Mouse (Mus musculus): ENCODE results near the gene AL732309.1. TPM values are rescaled to one million over a fixed set of nuclear protein-coding genes. Genes with fewer than 3 reads are reported as not detected.

Gene AL732309.1
- polyA plus RNA-seq, 1 experiment from 2014 or later = 6.8 TPM

DNA sequence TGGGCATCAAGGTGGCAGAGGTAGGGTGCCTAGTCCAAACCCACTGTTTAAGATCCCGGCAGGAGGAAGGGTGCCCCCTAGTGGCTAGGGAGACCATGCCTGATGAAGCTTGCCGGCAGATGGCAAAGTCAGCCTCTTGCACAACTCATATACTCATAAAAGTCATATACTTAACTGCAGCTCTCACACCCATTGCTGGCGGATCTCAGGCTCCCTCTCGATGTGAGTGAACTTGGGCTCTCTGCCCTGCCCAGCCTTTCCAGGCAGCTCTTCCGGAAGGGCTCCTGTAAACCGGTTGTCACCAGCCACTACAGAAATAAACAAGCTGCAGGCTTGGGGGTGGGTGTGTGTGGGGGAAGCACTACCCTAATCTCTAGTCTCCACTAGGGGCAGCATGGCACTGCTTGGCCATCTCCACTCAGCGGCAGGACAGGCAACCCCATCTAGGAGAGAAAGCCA lies 18.2 kb downstream of the AL732309.1 start:
- under 1% methylated on average over 7 of the region's 7 CpGs for WGBS
- peaks cover 1% of the 10 kb centered on the region; the same call in 1 of the 2 replicates for H3K36me3 ChIP-seq (ENCODE audit: control insufficient read depth, insufficient read depth, low read length)
- peaks cover 13% of the 10 kb centered on the region for H3K4me1 ChIP-seq (replicated peaks; ENCODE audit: control insufficient read depth, insufficient read depth, low read length)
- peak overlapping the region; percentile 62 for H3K9ac ChIP-seq (ENCODE audit: low read depth, low read length)
- H3K27ac ChIP-seq (ENCODE audit: low read depth, low read length) = peak overlapping the region; percentile 36; the same call in 1 of the 2 replicates
- ATAC-seq (replicated peaks; ENCODE audit: low FRiP score) (peak; percentile 39), DNase-seq (ENCODE audit: low spot score) (peak; percentile 78)
- peak overlapping the region; percentile 39 for H3K4me3 ChIP-seq (ENCODE audit: low read depth, low read length)
- H3K4me2 ChIP-seq = peak overlapping the region; percentile 64
- H3K9me3 ChIP-seq (ENCODE audit: control insufficient read depth, low read length) = no peaks in the 10 kb centered on the region
- no peaks in the 10 kb centered on the region; the same call in 1 of the 2 replicates for H3K27me3 ChIP-seq (replicated peaks; ENCODE audit: control insufficient read depth, insufficient read depth, low read length)

DNA sequence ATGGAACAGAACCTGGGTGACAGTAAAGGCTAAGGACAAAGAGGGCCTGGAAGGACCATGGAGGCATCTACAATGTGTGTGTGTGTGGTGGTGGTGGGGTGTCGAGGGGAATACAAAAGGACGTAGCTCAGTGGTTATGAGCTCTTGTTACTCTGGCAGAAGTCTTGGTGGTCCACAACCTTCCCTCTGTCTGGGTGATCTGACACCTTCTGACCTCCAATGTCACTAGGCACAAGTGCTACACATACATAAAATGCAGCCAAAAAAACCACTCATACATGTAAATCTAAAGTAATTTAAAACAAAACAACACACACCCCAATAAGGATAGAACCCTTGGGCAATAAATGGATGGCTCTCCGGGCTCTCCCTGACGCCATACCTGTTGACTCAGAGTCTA lies 19.3 kb downstream of the AL732309.1 start:
- peaks cover 6% of the 10 kb centered on the region for H3K4me1 ChIP-seq (replicated peaks; ENCODE audit: control insufficient read depth, insufficient read depth, low read length)
- DNase-seq (ENCODE audit: low spot score) (no peak), ATAC-seq (replicated peaks; ENCODE audit: low FRiP score) (no peak)
- H3K9me3 ChIP-seq (ENCODE audit: control insufficient read depth, low read length) = no peaks in the 10 kb centered on the region
- no peak overlapping the region for H3K9ac ChIP-seq (ENCODE audit: low read depth, low read length)
- H3K27ac ChIP-seq (ENCODE audit: low read depth, low read length) = no peak overlapping the region
- peaks cover 5% of the 10 kb centered on the region; the same call in 1 of the 2 replicates for H3K36me3 ChIP-seq (ENCODE audit: control insufficient read depth, insufficient read depth, low read length)
- no peak overlapping the region for H3K4me2 ChIP-seq
- 93% methylated on average over 4 of the region's 4 CpGs for WGBS
- no peaks in the 10 kb centered on the region; the same call in 1 of the 2 replicates for H3K27me3 ChIP-seq (replicated peaks; ENCODE audit: control insufficient read depth, insufficient read depth, low read length)
- no peak overlapping the region for H3K4me3 ChIP-seq (ENCODE audit: low read depth, low read length)

DNA sequence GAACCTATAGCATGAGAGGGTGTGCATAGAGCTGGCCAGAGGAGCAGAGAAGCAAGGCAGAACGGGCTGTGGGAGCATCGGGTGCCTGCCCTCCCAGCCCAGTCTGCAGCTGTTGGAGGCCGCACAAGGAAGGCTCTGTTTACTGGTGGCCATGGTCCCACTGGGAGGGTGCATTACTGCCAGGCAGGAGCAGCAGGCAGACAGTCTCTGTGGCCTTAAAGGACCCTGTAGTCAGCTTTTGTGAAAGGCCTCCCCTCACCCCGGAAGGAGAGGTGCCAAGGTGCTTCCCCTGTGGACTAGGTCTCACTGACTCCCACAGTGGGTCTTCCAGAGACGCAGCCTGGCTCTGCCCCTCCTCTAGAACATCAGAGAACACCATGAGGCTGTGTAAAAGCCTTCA lies 19.8 kb downstream of the AL732309.1 start:
- Histone ChIP-seq H3K27me3 (replicated peaks; ENCODE audit: control insufficient read depth, insufficient read depth, low read length) (no peaks in the 10 kb centered on the region), H3K4me3 (ENCODE audit: low read depth, low read length) (no peak overlapping the region), H3K36me3 (ENCODE audit: control insufficient read depth, insufficient read depth, low read length) (peaks cover 5% of the 10 kb centered on the region; the same call in 1 of the 2 replicates), H3K9me3 (ENCODE audit: control insufficient read depth, low read length) (no peaks in the 10 kb centered on the region), H3K4me1 (replicated peaks; ENCODE audit: control insufficient read depth, insufficient read depth, low read length) (peaks cover 6% of the 10 kb centered on the region), H3K4me2 (no peak overlapping the region), H3K27ac (ENCODE audit: low read depth, low read length) (no peak overlapping the region), H3K9ac (ENCODE audit: low read depth, low read length) (no peak overlapping the region)
- 89% methylated on average over 5 of the region's 5 CpGs for WGBS
- DNase-seq (ENCODE audit: low spot score) (no peak), ATAC-seq (replicated peaks; ENCODE audit: low FRiP score) (no peak)

DNA sequence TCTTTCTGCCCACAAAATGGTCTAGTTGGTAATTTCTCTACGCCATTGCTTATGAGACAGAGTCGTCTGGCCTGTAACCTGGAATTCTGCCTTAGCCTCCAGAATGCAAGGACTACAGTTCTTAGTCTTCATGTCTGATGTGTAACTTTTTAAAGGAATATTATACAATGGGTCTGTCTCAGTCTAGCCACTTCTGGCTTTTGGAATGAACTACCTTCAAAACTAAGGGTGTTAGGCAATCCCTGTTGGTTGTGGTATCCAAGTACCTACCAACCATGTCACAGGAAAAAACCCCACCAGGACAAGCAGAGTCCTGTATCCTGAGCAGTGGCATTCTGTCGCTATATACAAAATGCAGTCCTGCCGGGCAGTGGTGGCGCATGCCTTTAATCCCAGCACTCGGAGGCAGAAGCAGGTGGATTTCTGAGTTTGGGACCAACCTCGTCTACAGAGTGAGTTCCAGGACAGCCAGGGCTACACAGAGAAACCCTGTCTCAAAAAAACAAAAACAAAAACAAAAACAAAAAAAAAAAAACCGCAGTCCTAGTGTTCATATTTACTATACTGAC lies 20.8 kb downstream of the AL732309.1 start:
- H3K9ac ChIP-seq (ENCODE audit: low read depth, low read length) = peak overlapping the region; percentile 74

DNA sequence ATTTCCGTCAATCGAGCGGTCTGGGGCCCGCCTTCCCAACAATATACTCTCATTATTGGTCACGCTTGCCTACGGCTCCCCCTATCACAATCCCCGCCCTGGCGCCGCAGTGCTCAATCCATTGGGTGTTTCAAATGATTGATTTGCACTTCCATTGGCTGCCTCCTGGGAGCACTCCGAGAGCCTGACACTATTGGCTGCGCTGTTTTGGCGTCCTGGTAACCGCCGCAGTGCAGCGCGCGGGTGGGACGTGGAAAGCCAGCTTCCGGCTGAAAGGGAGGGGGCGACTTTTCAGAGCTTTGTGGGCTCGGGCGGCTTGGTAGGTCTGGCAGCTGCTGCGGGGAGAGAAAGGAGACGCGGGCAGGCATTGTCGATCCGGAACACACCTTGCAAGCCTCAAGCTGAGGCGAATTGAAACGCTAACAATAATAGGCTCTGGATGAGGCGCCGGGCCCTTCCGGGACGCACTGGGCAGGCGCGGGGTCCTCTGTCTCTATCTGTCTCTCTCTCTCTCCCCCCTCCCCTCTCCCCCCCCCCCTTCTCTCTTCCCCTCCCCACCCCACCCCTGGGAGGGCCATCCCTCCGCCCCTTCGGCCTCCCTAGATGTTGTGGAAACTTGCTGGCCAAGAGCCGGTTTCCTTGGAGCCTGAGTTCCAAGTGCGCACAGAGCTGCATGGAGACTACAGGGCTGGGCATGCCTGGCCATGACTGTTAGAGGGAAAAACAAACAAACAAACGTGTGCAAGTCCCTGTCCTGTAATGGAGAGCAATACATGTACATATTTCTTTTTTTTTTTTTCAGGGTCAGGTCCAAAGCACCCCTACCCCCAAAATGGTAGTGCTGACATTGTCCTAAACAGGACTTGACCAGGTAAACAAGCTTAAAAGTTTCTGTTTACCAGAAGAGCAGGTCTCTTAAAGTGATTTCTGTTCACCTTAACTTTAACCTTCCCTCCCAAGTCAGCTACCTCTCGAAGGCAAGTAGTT lies 21.6 kb downstream of the AL732309.1 start:
- H3K4me2 ChIP-seq = peak overlapping the region; percentile 68
- DNase-seq (ENCODE audit: low spot score) (peak; percentile 96), ATAC-seq (replicated peaks; ENCODE audit: low FRiP score) (peak; percentile 91)
- H3K27ac ChIP-seq (ENCODE audit: low read depth, low read length) = peak overlapping the region; percentile 95
- 2% methylated on average over 40 of the region's 41 CpGs for WGBS
- peak overlapping the region; percentile 82 for H3K4me3 ChIP-seq (ENCODE audit: low read depth, low read length)
- H3K9ac ChIP-seq (ENCODE audit: low read depth, low read length) = peak overlapping the region; percentile 74
- H3K9me3 ChIP-seq (ENCODE audit: control insufficient read depth, low read length) = no peaks in the 10 kb centered on the region
- H3K36me3 ChIP-seq (ENCODE audit: control insufficient read depth, insufficient read depth, low read length) = peaks cover 9% of the 10 kb centered on the region
- no peaks in the 10 kb centered on the region for H3K27me3 ChIP-seq (replicated peaks; ENCODE audit: control insufficient read depth, insufficient read depth, low read length)
- H3K4me1 ChIP-seq (replicated peaks; ENCODE audit: control insufficient read depth, insufficient read depth, low read length) = peaks cover 6% of the 10 kb centered on the region

More for the DNA sequence above, 20.8 kb downstream of the AL732309.1 start:
- DNase-seq (ENCODE audit: low spot score) = no peak
- peaks cover 6% of the 10 kb centered on the region for H3K4me1 ChIP-seq (replicated peaks; ENCODE audit: control insufficient read depth, insufficient read depth, low read length)
- H3K4me2 ChIP-seq = peak overlapping the region; percentile 68
- WGBS = 77% methylated on average over 8 of the region's 8 CpGs
- peak overlapping the region; percentile 82 for H3K4me3 ChIP-seq (ENCODE audit: low read depth, low read length)
- H3K36me3 ChIP-seq (ENCODE audit: control insufficient read depth, insufficient read depth, low read length) = peaks cover 9% of the 10 kb centered on the region
- H3K9me3 ChIP-seq (ENCODE audit: control insufficient read depth, low read length) = no peaks in the 10 kb centered on the region
- ATAC-seq (replicated peaks; ENCODE audit: low FRiP score) = no peak
- peak overlapping the region; percentile 95 for H3K27ac ChIP-seq (ENCODE audit: low read depth, low read length)
- H3K27me3 ChIP-seq (replicated peaks; ENCODE audit: control insufficient read depth, insufficient read depth, low read length) = no peaks in the 10 kb centered on the region

DNA sequence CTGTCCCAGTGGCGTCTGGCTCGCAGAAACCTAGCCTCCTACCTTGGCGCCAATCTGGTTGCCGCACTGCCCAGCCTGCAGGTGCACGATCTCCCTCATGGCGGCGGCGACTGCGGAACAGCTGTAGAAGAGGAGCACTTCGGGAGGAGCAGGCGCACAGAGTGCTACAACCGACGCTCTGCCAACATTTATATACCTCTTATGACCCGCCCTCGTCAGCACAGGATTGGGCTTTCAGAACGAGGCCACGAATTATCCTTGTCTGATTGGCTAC lies 22.2 kb downstream of the AL732309.1 start, which contains the start of gene Tubb4b:
Tubb4b (minus strand) TSS at position 211 of the 274 bp plus-strand sequence.
- WGBS = 0% methylated on average over 17 of the region's 17 CpGs
- H3K4me3 ChIP-seq (ENCODE audit: low read depth, low read length) = peak within 1 kb of the TSS; percentile 82
- DNase-seq (ENCODE audit: low spot score) = no peak
- peak within 1 kb of the TSS; percentile 95 for H3K4me2 ChIP-seq
- no peak for ATAC-seq (replicated peaks; ENCODE audit: low FRiP score)
- peak within 1 kb of the TSS; percentile 88 for H3K9ac ChIP-seq (ENCODE audit: low read depth, low read length)
- H3K9me3 ChIP-seq (ENCODE audit: control insufficient read depth, low read length) = no peaks in the 10 kb centered on the region
- peaks cover 9% of the 10 kb centered on the region for H3K36me3 ChIP-seq (ENCODE audit: control insufficient read depth, insufficient read depth, low read length)
- peak within 1 kb of the TSS; percentile 98 for H3K27ac ChIP-seq (ENCODE audit: low read depth, low read length)
- H3K27me3 ChIP-seq (replicated peaks; ENCODE audit: control insufficient read depth, insufficient read depth, low read length) = no peaks in the 10 kb centered on the region
- H3K4me1 ChIP-seq (replicated peaks; ENCODE audit: control insufficient read depth, insufficient read depth, low read length) = peaks cover 6% of the 10 kb centered on the region

DNA sequence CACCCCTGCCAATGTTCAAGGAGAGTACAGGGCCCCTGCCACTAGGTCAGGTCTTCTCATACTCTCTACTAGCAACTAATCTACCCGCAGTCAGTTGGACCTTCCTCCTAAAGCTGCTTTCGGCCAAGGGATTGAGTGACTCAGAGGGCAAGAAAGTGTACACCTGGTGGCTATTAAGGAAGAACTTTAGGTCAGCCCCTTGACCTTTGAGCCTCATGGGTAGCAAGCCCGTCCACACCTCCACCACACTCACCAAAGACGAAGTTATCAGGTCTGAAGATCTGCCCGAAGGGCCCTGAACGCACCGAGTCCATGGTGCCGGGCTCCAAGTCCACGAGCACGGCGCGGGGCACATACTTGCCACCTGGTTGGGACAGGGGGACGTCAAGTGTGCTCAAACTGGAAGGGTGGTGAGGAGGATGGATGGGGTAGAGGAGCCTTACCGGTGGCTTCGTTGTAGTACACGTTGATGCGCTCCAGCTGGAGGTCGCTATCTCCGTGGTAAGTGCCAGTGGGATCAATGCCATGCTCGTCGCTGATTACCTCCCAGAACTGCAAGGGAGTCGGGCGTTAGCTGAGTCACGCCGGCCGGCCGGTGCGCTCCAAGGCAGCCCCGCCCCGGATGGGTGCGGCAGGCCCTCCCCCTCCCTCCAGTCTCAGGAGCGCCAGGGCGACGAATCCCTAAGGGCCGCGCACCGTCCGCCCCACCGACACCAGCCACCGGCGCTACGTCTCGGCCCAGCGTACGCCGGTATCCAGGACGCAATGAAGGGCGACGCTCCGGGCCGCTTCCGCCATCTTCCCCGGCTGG lies 22.8 kb downstream of the AL732309.1 start:
- Histone ChIP-seq H3K4me2 (peak overlapping the region; percentile 95), H3K27me3 (replicated peaks; ENCODE audit: control insufficient read depth, insufficient read depth, low read length) (no peaks in the 10 kb centered on the region), H3K9ac (ENCODE audit: low read depth, low read length) (peak overlapping the region; percentile 88), H3K9me3 (ENCODE audit: control insufficient read depth, low read length) (no peaks in the 10 kb centered on the region), H3K4me3 (ENCODE audit: low read depth, low read length) (peak overlapping the region; percentile 82), H3K27ac (ENCODE audit: low read depth, low read length) (peak overlapping the region; percentile 98), H3K36me3 (ENCODE audit: control insufficient read depth, insufficient read depth, low read length) (peaks cover 9% of the 10 kb centered on the region), H3K4me1 (replicated peaks; ENCODE audit: control insufficient read depth, insufficient read depth, low read length) (peaks cover 6% of the 10 kb centered on the region)
- WGBS = under 1% methylated on average over 53 of the region's 53 CpGs
- DNase-seq (ENCODE audit: low spot score) = peak; percentile 85
- peak; percentile 79 for ATAC-seq (replicated peaks; ENCODE audit: low FRiP score)

DNA sequence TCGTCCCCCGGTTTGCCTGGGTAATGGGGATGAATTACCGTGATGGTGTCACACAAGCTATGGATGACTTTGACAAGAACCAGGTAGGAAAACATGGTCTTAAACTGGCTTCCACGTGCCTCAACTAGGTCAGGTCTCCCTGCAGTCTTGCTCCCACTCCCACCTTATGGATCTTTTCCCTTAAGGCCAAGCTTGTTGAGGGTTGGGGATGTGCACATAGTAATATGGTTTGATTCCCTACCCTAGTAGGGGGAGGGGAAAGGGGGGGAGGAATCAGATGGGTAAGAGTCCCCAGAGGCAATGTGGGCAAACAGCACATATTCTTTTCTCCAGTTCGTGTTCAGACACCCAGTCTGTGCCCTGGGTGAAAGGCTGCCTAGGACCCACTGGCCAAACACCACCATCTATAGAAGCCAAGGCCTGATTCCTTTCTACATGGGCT lies 25.3 kb downstream of the AL732309.1 start:
- Histone ChIP-seq H3K36me3 (ENCODE audit: control insufficient read depth, insufficient read depth, low read length) (peaks cover 9% of the 10 kb centered on the region), H3K4me1 (replicated peaks; ENCODE audit: control insufficient read depth, insufficient read depth, low read length) (peaks cover 6% of the 10 kb centered on the region), H3K27ac (ENCODE audit: low read depth, low read length) (no peak overlapping the region), H3K27me3 (replicated peaks; ENCODE audit: control insufficient read depth, insufficient read depth, low read length) (no peaks in the 10 kb centered on the region), H3K9me3 (ENCODE audit: control insufficient read depth, low read length) (no peaks in the 10 kb centered on the region), H3K9ac (ENCODE audit: low read depth, low read length) (no peak overlapping the region), H3K4me3 (ENCODE audit: low read depth, low read length) (no peak overlapping the region; the same call in 1 of the 2 replicates), H3K4me2 (no peak overlapping the region)
- DNase-seq (ENCODE audit: low spot score) (no peak), ATAC-seq (replicated peaks; ENCODE audit: low FRiP score) (no peak)
- WGBS = 62% methylated on average over 5 of the region's 5 CpGs
